Mouse (Mus musculus) layer of hippocampus, postnatal 10 days (tissue): ENCODE results near the gene 1700056E22Rik. TPM values are rescaled to one million over a fixed set of nuclear protein-coding genes. Genes with fewer than 3 reads are reported as not detected.
A peak's percentile ranks its signal among the peaks of the same experiment; 100 is the strongest.

ENCODE experiments used
- DNase-seq, 2 experiments: peaks; one replicate each; pipeline ENCODE4 v3.0.0; 2021; ENCODE audit warnings: low spot score in 2 of 2
- long read RNA-seq: library from polyadenylated mRNA; stranded (forward); transcript quantifications from one replicate; pipeline ENCODE4 v2.0.0, GENCODE M21; 2023
- total RNA-seq, 2 experiments: library from RNA; stranded (reverse); gene quantifications; 2 replicates each; pipeline ENCODE4 v1.2.3; 2021

Gene 1700056E22Rik
- total RNA-seq = under 1 TPM in 1 of 2 experiments, not detected in 1; 0.36 TPM
- long read RNA-seq = 0 reads

GRCm38 (mm10) chr1:184034011-184034557 lies at the start of gene 1700056E22Rik:
Gene 1700056E22Rik (minus strand): TSS chr1:184034301.
- DNase-seq = peak; percentile 94 to 96

- no peak for DNase-seq
Observed at GRCm38 (mm10) chr1:184083166-184083565, 49.1 kb upstream of the 1700056E22Rik start.

GRCm38 (mm10) chr1:184082661-184083060 lies 48.6 kb upstream of the 1700056E22Rik start:
- DNase-seq = no peak

DNA sequence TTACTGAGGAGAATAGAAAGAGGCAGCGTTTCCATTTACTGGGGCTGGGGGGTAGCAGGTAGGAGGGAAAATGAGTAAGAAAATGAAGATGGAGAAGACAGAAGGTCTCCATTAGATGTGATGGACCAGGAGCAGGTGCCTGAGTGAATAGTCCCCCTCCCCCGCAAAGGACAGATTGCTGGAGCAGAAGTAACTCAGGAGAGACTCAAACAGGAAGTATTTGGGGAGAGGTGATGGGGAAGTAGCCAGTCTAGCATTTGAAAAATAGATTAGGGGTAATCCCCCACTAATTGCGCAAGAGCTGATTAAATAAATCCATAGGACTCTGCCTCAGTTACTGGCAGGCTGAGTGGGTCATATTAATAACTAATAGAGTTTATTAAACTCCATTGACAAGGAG lies 45.2 kb upstream of the 1700056E22Rik start:
- no peak for DNase-seq

- DNase-seq = no peak
Observed at GRCm38 (mm10) chr1:184076756-184077155, 42.7 kb upstream of the 1700056E22Rik start.

GRCm38 (mm10) chr1:184076065-184076464 lies 42.0 kb upstream of the 1700056E22Rik start:
- DNase-seq = no peak

- DNase-seq = no peak
Observed at GRCm38 (mm10) chr1:184068971-184069370, 34.9 kb upstream of the 1700056E22Rik start.

GRCm38 (mm10) chr1:184067704-184068558 lies 33.8 kb upstream of the 1700056E22Rik start:
- DNase-seq = no peak

GRCm38 (mm10) chr1:184066460-184067287 lies 32.6 kb upstream of the 1700056E22Rik start:
- no peak for DNase-seq

DNA sequence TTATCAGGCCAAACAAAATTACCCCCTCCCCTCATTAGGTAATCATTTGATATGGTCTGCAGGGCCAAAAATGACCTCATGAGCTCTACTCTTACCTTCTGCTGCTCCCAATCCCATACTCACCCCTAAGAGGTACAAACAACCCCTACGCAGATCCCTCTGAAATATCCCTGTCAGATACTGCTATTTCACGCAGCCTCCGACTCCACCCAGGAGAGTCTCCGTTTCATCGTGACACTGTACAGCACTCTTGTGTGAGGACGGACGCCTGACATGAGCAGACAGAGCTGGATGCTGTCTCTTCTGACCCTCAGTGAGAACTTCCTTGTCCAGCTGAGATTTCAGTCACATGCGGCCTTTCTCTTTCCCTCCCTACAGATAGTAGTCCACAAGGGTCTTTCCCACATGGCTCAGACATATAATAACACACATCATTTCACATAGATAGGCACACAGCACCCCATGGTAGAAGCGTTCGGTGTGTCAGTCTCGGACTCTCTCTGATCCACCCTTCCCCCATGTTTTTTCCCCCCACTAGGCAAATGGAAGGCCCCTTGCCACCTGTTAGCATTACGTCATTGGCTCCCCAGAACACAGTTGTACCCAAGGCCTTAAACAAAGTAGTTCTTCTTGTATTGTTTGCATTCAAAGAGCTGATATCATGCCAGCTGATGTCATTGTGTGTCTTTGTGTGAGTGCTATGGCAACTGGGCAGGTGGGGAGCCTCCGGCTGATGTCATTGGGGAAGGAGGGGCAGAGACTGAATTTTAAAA lies 31.7 kb upstream of the 1700056E22Rik start:
- no peak for DNase-seq

GRCm38 (mm10) chr1:184064306-184064705 lies 30.2 kb upstream of the 1700056E22Rik start:
- no peak for DNase-seq

- no peak for DNase-seq
Observed at GRCm38 (mm10) chr1:184061901-184062300, 27.8 kb upstream of the 1700056E22Rik start.

GRCm38 (mm10) chr1:184060828-184061734 lies 27.0 kb upstream of the 1700056E22Rik start:
- DNase-seq = no peak

DNA sequence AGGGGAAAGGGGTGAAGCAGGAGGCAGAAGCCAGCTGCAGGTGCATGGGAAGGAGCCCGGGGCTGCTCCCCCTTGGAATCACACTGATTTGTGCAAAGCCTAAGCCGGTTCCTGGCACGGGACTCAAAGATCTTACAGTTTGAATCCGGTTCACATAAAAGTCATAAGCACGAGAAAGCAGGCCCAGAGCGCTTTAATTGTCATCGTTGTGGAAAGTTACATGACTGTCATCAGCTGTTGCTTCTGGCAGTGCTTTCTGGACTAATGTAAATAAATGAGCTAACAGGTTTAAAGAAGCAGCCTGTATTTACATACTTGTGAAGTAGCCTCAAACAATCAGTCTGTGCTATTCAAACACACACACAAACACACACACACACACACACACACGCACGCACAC lies 26.3 kb upstream of the 1700056E22Rik start:
- DNase-seq = no peak

- DNase-seq = no peak
Observed at GRCm38 (mm10) chr1:184059814-184060213, 25.7 kb upstream of the 1700056E22Rik start.

DNA sequence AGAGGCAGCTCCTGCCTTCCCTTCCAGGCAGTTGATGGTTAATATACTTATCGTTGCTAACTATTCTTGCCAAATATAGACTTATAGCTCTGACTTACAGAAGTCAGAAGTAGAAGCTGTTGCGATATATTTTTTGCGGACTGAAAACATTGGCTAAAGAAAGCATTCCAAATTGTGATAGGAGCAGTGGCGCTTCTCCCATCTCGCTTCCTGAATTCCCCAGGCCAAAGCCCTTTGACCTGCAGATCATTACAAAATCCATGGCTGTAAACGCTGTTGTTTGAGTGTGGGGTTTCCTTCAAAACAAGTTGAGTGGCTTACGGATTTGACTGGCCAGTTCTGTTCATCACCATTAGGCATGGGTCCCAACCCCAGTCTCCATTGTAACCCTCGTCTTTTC lies 24.1 kb upstream of the 1700056E22Rik start:
- no peak for DNase-seq

DNA sequence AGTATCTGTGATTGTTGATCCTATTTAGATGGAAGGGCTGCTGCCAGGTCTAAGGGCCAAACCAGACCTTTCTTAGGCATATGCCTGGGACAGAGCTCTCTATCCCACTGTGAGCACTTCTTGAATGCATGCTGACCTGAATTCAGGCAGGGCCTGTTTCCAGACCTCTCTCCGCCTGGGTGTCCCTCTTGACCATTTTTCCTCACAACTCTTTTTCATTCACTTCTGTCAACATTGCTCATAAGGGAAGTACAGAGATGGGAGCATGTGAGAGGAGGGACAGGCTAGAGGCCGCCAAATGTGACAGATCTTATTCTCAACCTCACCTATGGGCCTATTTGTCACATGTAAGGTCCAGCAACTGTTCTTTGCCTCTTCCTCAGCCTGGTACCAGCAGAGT lies 20.1 kb upstream of the 1700056E22Rik start:
- no peak for DNase-seq

DNA sequence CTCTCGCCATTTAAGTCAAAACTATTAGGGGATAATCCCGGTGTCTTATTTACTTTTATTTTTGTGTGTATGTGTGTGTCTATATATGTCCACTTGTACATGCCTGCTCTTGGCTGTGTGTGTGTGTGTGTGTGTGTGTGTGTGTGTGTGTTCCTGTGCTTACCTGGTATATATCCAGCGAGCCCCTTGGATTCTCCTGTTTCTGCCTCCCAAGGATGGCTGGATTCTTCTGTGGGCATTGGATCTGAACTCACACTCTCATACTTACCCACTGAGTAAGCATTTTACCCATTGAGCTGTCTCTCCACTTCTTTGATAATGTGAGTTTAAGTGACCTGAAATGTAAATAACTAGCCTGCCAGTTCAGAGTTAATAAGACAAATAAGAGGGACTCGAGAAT lies 19.6 kb upstream of the 1700056E22Rik start:
- DNase-seq = no peak

GRCm38 (mm10) chr1:184053141-184053540 lies 19.0 kb upstream of the 1700056E22Rik start:
- DNase-seq = no peak

DNA sequence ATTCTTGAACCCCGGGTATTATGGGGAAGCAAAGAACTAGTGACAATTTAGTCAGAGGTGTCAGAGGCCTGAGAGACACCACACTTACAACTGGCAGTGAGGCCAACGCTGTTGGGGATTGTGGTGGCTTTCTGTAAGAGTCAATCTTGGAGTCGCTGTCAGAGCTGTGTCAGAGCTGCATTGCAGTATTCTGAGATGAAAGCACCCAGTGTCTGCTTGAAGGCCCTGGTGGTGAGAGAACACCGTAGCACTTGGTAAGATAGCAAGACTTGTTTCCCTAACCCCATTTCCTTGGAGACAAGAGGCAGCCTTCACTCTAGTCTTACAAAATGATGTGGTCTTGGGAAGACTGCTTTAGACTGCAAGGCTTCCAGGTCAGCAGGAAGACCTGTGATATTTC lies 18.2 kb upstream of the 1700056E22Rik start:
- DNase-seq = no peak
